Mouse (Mus musculus): Measurements from ENCODE around the gene Scimp.

DNA sequence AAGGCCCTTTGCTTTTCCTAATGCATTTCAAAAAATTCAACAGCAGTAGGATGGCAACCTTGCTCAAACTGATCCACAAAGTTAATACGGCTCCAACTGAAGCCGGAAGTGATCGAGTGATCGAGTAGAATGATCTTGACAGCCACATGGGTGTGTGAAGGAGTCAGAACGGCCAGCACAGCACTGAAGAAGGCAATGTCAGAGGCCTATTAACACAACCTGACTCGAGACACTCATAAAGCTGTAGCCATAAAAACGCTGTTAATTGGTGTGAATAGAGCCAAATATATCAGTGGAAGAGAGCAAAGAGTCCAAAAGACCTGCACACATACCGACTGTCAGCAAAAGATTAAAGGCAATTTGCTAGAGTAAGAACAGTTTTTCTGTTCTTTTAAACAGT is 7.7 kb upstream of the Scimp start:
- TF ChIP-seq CTCF (IDR thresholded peaks at IDR 0.05; ENCODE audit: borderline replicate concordance, insufficient read depth, low read length) = no peak
- no peak for TF ChIP-seq POLR2A (IDR thresholded peaks at IDR 0.05; ENCODE audit: low read depth, low read length)

Measured in embryonic fibroblast, embryonic 13.5 days (primary cell).